Mouse (Mus musculus): Measurements from ENCODE around the gene Cacna1i. TPM values are rescaled to one million over a fixed set of nuclear protein-coding genes. Genes with fewer than 3 reads are reported as not detected.

Cacna1i gene
- total RNA-seq, 2 experiments from 2014 or later = 82.6 to 84.8 TPM

- intact Hi-C loops (cut with DNase I) = no loop called here
These were observed 151.0 kb downstream of the Cacna1i start for GRCm38 (mm10) chr15:80437996-80438395.

GRCm38 (mm10) chr15:80438423-80438822 is 151.4 kb downstream of the Cacna1i start:
- intact Hi-C loops (cut with DNase I) = no loop called here
- DNase-seq (ENCODE audit: extremely low spot score in 1 of 2, low spot score in 2 of 2) = no peak

More at GRCm38 (mm10) chr15:80437996-80438395, 151.0 kb downstream of the Cacna1i start:
- DNase-seq (ENCODE audit: extremely low spot score in 1 of 2, low spot score in 2 of 2) = no peak

DNA sequence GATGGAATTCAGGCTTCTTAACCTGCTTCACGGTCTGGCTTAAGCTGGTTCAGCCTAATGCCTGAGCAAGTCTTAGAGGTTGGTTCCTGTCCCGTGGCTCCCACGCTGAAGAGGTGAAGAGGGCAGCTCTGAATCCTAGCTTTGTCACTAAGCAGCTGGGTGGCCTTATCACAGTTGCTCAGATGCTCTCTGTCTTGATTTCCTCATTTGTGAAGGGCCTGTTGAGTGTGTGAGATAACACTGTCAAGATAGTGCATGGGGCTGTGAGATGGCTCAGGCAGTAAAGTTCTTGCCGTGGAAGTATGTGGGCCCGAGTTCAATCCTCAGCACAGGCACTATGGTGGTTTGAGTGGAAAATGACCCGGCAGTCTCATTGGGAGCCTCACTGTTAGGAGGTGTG is 153.2 kb downstream of the Cacna1i start:
- intact Hi-C loops (cut with DNase I) = no loop called here
- no peak for DNase-seq (ENCODE audit: extremely low spot score in 1 of 2, low spot score in 2 of 2)

GRCm38 (mm10) chr15:80445956-80446687 is 159.1 kb downstream of the Cacna1i start:
- intact Hi-C loops (cut with DNase I) = no loop called here
- DNase-seq (ENCODE audit: extremely low spot score in 1 of 2, low spot score in 2 of 2) = no peak

Other genes starting within 250 kb of the Cacna1i start
- 100 to 1,000 TPM; 430 to 441 TPM for gene Syngr1, start 195.9 kb upstream of the Cacna1i start, total RNA-seq (2021)
- gene Rpl3, start 195.4 kb upstream of the Cacna1i start, total RNA-seq (2021) = 100 to 1,000 TPM; 520 to 524 TPM
- gene Tab1, start 154.1 kb upstream of the Cacna1i start, total RNA-seq (2021) = 10 to 100 TPM; 26.8 to 32.5 TPM
- gene Mgat3, start 113.5 kb upstream of the Cacna1i start, total RNA-seq (2021) = 10 to 100 TPM; 94.2 to 98.8 TPM
- gene Mief1, start 53.2 kb upstream of the Cacna1i start, total RNA-seq (2021) = 10 to 100 TPM; 30.7 to 31.1 TPM
- 10 to 100 TPM; 13.6 to 21.0 TPM for gene AC140267.1, start 51.4 kb upstream of the Cacna1i start, total RNA-seq (2021)
- gene Atf4, start 32.1 kb upstream of the Cacna1i start, total RNA-seq (2021) = 100 to 1,000 TPM; 100 to 110 TPM
- gene Rps19bp1, start 22.9 kb upstream of the Cacna1i start, total RNA-seq (2021) = 10 to 100 TPM; 41.5 to 47.5 TPM